35 mouse cellular contexts compared by ENCODE assay signal in genomic region chr10:76569996-76570685, GRCm38 (mm10). TPM values are rescaled to one million over a fixed set of nuclear protein-coding genes. Genes with fewer than 3 reads are reported as not detected.
DNase-seq lines count a peak whose midpoint lies in the region; TF ChIP-seq lines count a peak whose summit lies in the region.
"Had no signal": no experiment of that assay in that cellular context is flagged by ENCODE, and none has a peak within 500 bp of the region (broad histone marks: within the 10 kb centered on the region; RNA-seq: fewer than 3 reads in every experiment).

No protein-coding gene starts in this region.

- TF ChIP-seq EP300 in ES-Bruce4 (IDR thresholded peaks at IDR 0.05; ENCODE audit: insufficient read depth, low read depth, low read length) = no peak

- peak overlapping the region; percentile 11; the same call in 1 of the 2 replicates for H3K4me3 ChIP-seq in ES-Bruce4 (ENCODE audit: low read depth, low read length)
- H3K4me3 ChIP-seq: embryonic facial prominence, embryonic 12.5 days; heart, embryonic 10.5 days; hindbrain, embryonic 12.5 days; intestine, embryonic 15.5 days; limb, embryonic 10.5 days; limb, embryonic 15.5 days; midbrain, embryonic 12.5 days; myocyte; neural tube, embryonic 12.5 days had no signal

- TF ChIP-seq CTCF in ES-Bruce4 (IDR thresholded peaks at IDR 0.05; ENCODE audit: low read depth, low read length) = no peak

- no peak overlapping the region for H3K27ac ChIP-seq in ES-Bruce4 (ENCODE audit: insufficient read depth, low read length)
- H3K27ac ChIP-seq: embryonic facial prominence, embryonic 12.5 days; heart, embryonic 10.5 days; hindbrain, embryonic 12.5 days; hindbrain, postnatal 0 days; intestine, embryonic 15.5 days; limb, embryonic 10.5 days; limb, embryonic 15.5 days; midbrain, embryonic 12.5 days; neural tube, embryonic 12.5 days; stomach, postnatal 0 days had no signal

- no peak for TF ChIP-seq POLR2A in ES-Bruce4 (IDR thresholded peaks at IDR 0.05; ENCODE audit: insufficient read depth, low read length)

- H3K9ac ChIP-seq in ES-Bruce4 (ENCODE audit: low read depth, poor library complexity, severe bottlenecking) = no peak overlapping the region
- H3K9ac ChIP-seq: embryonic facial prominence, embryonic 12.5 days; hindbrain, embryonic 12.5 days; intestine, embryonic 15.5 days; limb, embryonic 15.5 days; midbrain, embryonic 12.5 days; neural tube, embryonic 12.5 days had no signal

- H3K36me3 ChIP-seq in ES-Bruce4 (ENCODE audit: control insufficient read depth, insufficient read depth, low read length, poor library complexity, severe bottlenecking) = no peaks in the 10 kb centered on the region
- H3K36me3 ChIP-seq: embryonic facial prominence, embryonic 12.5 days; hindbrain, embryonic 12.5 days; intestine, embryonic 15.5 days; limb, embryonic 10.5 days; limb, embryonic 15.5 days; midbrain, embryonic 12.5 days; neural tube, embryonic 12.5 days had no signal

- DNase-seq in kidney, adult 11 months = peak; percentile 48
- no peak for DNase-seq in kidney, postnatal 4 days
- peak; percentile 36 to 69 for DNase-seq in kidney, postnatal 36 days
- no peak for DNase-seq in kidney, postnatal 10 days
- peak; percentile 37 for DNase-seq in yolk sac, embryonic 10.5 days (ENCODE audit: low spot score)
- no peak for DNase-seq in thymus, adult 18-20 months
- DNase-seq: adrenal gland, postnatal 14 days; cerebellum, adult 11 months; cerebellum, adult 9-10 months; embryo, embryonic 11 days; gastrocnemius, postnatal 25 days; heart, adult 11 months; heart, postnatal 36 days; layer of hippocampus, postnatal 36 days; lung, postnatal 36 days; right cerebral cortex, postnatal 4 days had no signal

- H3K27me3 ChIP-seq in ES-Bruce4 (ENCODE audit: control insufficient read depth, insufficient read depth, low read length, poor library complexity, severe bottlenecking) = no peaks in the 10 kb centered on the region
- H3K27me3 ChIP-seq: embryonic facial prominence, embryonic 12.5 days; hindbrain, embryonic 12.5 days; intestine, embryonic 15.5 days; limb, embryonic 15.5 days; midbrain, embryonic 12.5 days; neural tube, embryonic 12.5 days had no signal

- no peaks in the 10 kb centered on the region for H3K4me1 ChIP-seq in ES-Bruce4 (ENCODE audit: control insufficient read depth, insufficient read depth, low read length)
- H3K4me1 ChIP-seq: embryonic facial prominence, embryonic 12.5 days; hindbrain, embryonic 12.5 days; intestine, embryonic 15.5 days; limb, embryonic 10.5 days; limb, embryonic 15.5 days; midbrain, embryonic 12.5 days; neural tube, embryonic 12.5 days had no signal

- no peaks in the 10 kb centered on the region for H3K9me3 ChIP-seq in ES-Bruce4 (replicated peaks; ENCODE audit: control insufficient read depth, insufficient read depth, low read length, poor library complexity, severe bottlenecking)
- H3K9me3 ChIP-seq: embryonic facial prominence, embryonic 12.5 days; heart, embryonic 10.5 days; hindbrain, embryonic 12.5 days; intestine, embryonic 15.5 days; limb, embryonic 10.5 days; limb, embryonic 15.5 days; midbrain, embryonic 12.5 days; neural tube, embryonic 12.5 days had no signal

RNA-seq across cellular contexts. Expression of gene Ftcd, which starts 5.3 kb away (rescaled TPM):
- not detected in 2 replicates for polyA plus RNA-seq in ES-Bruce4 (2011; ENCODE audit: insufficient read depth, insufficient read length, low read depth, missing spikeins)
- polyA plus RNA-seq: C2C12; forebrain, embryonic 14.5 days; hindbrain, embryonic 12.5 days; hindbrain, postnatal 0 days; large intestine, adult 2 months; limb, embryonic 10.5 days; midbrain, embryonic 12.5 days; myocyte; neural tube, embryonic 12.5 days had no signal

RNA-seq across cellular contexts. Expression of gene Spatc1l, which starts 8.1 kb away (rescaled TPM):
- polyA plus RNA-seq in ES-Bruce4 (2011; ENCODE audit: insufficient read depth, insufficient read length, low read depth, missing spikeins) = not detected in 2 replicates
- polyA plus RNA-seq: embryonic facial prominence, embryonic 12.5 days; forebrain, embryonic 14.5 days; hindbrain, embryonic 12.5 days; hindbrain, postnatal 0 days; intestine, embryonic 15.5 days; limb, embryonic 10.5 days; limb, embryonic 15.5 days; liver, embryonic 16.5 days; lung, embryonic 16.5 days; midbrain, postnatal 0 days; myocyte; neural tube, embryonic 12.5 days; spleen, adult 2 months; stomach, postnatal 0 days had no signal

RNA-seq across cellular contexts. Expression of gene Lss, which starts 38.8 kb away (rescaled TPM):
- 111 and 112 TPM in 2 replicates for polyA plus RNA-seq in ES-Bruce4 (2011; ENCODE audit: insufficient read depth, insufficient read length, low read depth, missing spikeins)

RNA-seq across cellular contexts. Expression of gene Col6a2, which starts 53.3 kb away (rescaled TPM):
- 2.7 and 3.0 TPM in 2 replicates for polyA plus RNA-seq in ES-Bruce4 (2011; ENCODE audit: insufficient read depth, insufficient read length, low read depth, missing spikeins)

Comparison
In these comparisons a context has a peak if more than half of its experiments do, and no peak if none do; other contexts are left out.
1. DNase-seq: peak in kidney, adult 11 months (single experiment), kidney, postnatal 36 days (2 of 2) and yolk sac, embryonic 10.5 days (single experiment); none in kidney, postnatal 4 days (0 of 2), kidney, postnatal 10 days (single experiment) and thymus, adult 18-20 months (0 of 2).